Mouse (Mus musculus): Measurements from ENCODE around the gene Srp72. TPM values are rescaled to one million over a fixed set of nuclear protein-coding genes. Genes with fewer than 3 reads are reported as not detected.

Gene Srp72
- 29.2 and 40.1 TPM in 2 replicates for polyA plus RNA-seq (2012; rRNA removed; ENCODE audit: low replicate concordance)

GRCm38 (mm10) chr5:76974554-76975285, at the start of gene Srp72:
TSS of gene Srp72 (plus strand) at chr5:76974683.

GRCm38 (mm10) chr5:76951106-76952027, 23.1 kb upstream of the Srp72 start, which contains the start of the genes Paics and Ppat:
TSS of gene Paics (plus strand) at chr5:76951307.
TSS of gene Ppat (minus strand) at chr5:76951578.

GRCm38 (mm10) chr5:77004051-77004821, 29.8 kb downstream of the Srp72 start, which contains the start of gene Arl9:
TSS of gene Arl9 (plus strand) at chr5:77004055.

GRCm38 (mm10) chr5:77015544-77016482, 41.3 kb downstream of the Srp72 start, which contains the start of gene Thegl:
TSS of gene Thegl (plus strand) at chr5:77016023.

Other genes starting within 250 kb of the Srp72 start
- 11.2 and 17.7 TPM in 2 replicates for gene Aasdh, start 69.2 kb upstream of the Srp72 start, polyA plus RNA-seq (2012; rRNA removed; ENCODE audit: low replicate concordance)
- gene Paics, start 23.4 kb upstream of the Srp72 start, polyA plus RNA-seq (2012; rRNA removed; ENCODE audit: low replicate concordance) = 66.8 and 81.9 TPM in 2 replicates
- 1.8 and 7.5 TPM in 2 replicates for gene Ppat, start 23.1 kb upstream of the Srp72 start, polyA plus RNA-seq (2012; rRNA removed; ENCODE audit: low replicate concordance)
- gene Arl9, start 29.4 kb downstream of the Srp72 start, polyA plus RNA-seq (2012; rRNA removed; ENCODE audit: low replicate concordance) = 0.67 TPM in 1 of 2 replicates, not detected in the other
- gene Thegl, start 41.3 kb downstream of the Srp72 start, polyA plus RNA-seq (2012; rRNA removed; ENCODE audit: low replicate concordance) = not detected in 2 replicates
- gene Hopx, start 140.4 kb downstream of the Srp72 start, polyA plus RNA-seq (2012; rRNA removed; ENCODE audit: low replicate concordance) = 11.7 and 13.6 TPM in 2 replicates
- gene Spink2, start 236.8 kb downstream of the Srp72 start, polyA plus RNA-seq (2012; rRNA removed; ENCODE audit: low replicate concordance) = 1.3 and 6.7 TPM in 2 replicates